Mouse (Mus musculus) kidney, postnatal 0 days (tissue): Measurements from ENCODE around the gene Vmn1r200. TPM values are rescaled to one million over a fixed set of nuclear protein-coding genes. Genes with fewer than 3 reads are reported as not detected.
"Not testable (repeated sequence)": the region's sequence is repeated elsewhere in the genome, so short reads cannot be mapped to it uniquely, and the experiment has no call there.

Source experiments
- ATAC-seq: fragments of 200-750 bp; cut with Nextera tagmentation; replicated peaks from 2 replicates; pipeline ENCODE4 v1.8.0; 2017; ENCODE audit warnings: low read depth, moderate number of reproducible peaks, moderate TSS enrichment, moderate library complexity; ENCODE audit not compliant: low FRiP score
- DNase-seq: peaks from one replicate; pipeline ENCODE4 v3.0.0-alpha.2; 2016; ENCODE audit warnings: low spot score
- H3K27ac ChIP-seq: fragments of 300-500 bp; sonication (generic); 2 replicates; pipeline ENCODE4 v1.5.1; 2014; ENCODE audit warnings: mild to moderate bottlenecking
- H3K27me3 ChIP-seq: fragments of 300-500 bp; sonication (generic); 2 replicates; pipeline ENCODE4 v1.6.1; 2014; ENCODE audit warnings: low read length, mixed read lengths; ENCODE audit not compliant: insufficient read depth
- H3K36me3 ChIP-seq: fragments of 300-500 bp; sonication (generic); 2 replicates; pipeline ENCODE4 v1.6.1; 2014; ENCODE audit warnings: low read length, mixed read lengths; ENCODE audit not compliant: insufficient read depth
- H3K4me1 ChIP-seq: fragments of 300-500 bp; sonication (generic); replicated peaks from 2 replicates; pipeline ENCODE4 v1.6.1; 2014; ENCODE audit warnings: antibody characterized with exemption, low read length, mixed read lengths; ENCODE audit not compliant: insufficient read depth
- H3K4me2 ChIP-seq: fragments of 300-500 bp; sonication (generic); 2 replicates; pipeline ENCODE4 v1.6.1; 2014; ENCODE audit warnings: mild to moderate bottlenecking, low read length, moderate library complexity, mixed read lengths
- H3K4me3 ChIP-seq: fragments of 300-500 bp; sonication (generic); replicated peaks from 2 replicates; pipeline ENCODE4 v1.5.1; 2014; ENCODE audit warnings: low read depth, low read length
- H3K9ac ChIP-seq: fragments of 300-500 bp; sonication (generic); 2 replicates; pipeline ENCODE4 v1.6.1; 2014; ENCODE audit warnings: low read depth, low read length
- H3K9me3 ChIP-seq: fragments of 300-500 bp; sonication (generic); replicated peaks from 2 replicates; pipeline ENCODE4 v1.6.1; 2016; ENCODE audit warnings: low read length, inconsistent platforms, mixed read lengths
- CTCF ChIP-seq: IDR thresholded peaks from 2 replicates; pipeline ENCODE4 v1.5.1; 2016; ENCODE audit warnings: antibody characterized with exemption, low read depth, mild to moderate bottlenecking, moderate library complexity
- WGBS: fragments of 180-500 bp; shearing (Covaris S2); extraction: QIAGEN DNeasy Blood & Tissue Kit; methylation state at CpG from one replicate; pipeline ENCODE4 v1.1.7; 2014; 5-methylcytosine and 5-hydroxymethylcytosine counted together
- polyA plus RNA-seq: library from polyadenylated mRNA; unstranded; fragments of >200 nt; fragmentation: Nextera tagmentation; extraction: Ambion mirVana; gene quantifications from 2 replicates; pipeline ENCODE4 v1.2.1, GENCODE M21; 2015

Vmn1r200 gene
- not detected in 2 replicates for polyA plus RNA-seq

DNA sequence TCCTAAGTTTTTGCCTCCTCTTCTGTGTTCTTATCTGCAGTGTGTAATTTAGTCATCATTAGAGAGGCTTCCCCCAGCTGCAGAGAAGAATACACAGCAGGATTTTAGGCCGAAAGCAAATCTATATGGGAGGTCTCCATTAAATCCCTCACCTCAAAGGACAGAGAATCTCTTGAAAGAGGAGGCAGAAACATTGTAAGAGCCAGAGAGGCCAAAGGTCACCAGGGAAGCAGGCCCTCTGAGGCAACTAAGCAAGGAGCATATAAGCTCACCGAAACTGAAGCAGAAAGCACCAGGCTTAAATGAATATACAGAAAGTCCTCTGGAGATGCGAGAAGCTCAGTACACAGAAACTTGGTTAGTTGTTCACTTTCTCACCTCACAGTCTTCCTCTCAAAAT, at the start of gene Vmn1r200:
Gene Vmn1r200 (plus strand): TSS at position 301 of the 400 bp plus-strand sequence.
- no peaks in the 10 kb centered on the region for H3K36me3 ChIP-seq
- no peak within 1 kb of the TSS for H3K27ac ChIP-seq
- ATAC-seq (no peak), DNase-seq (no peak)
- H3K4me3 ChIP-seq: no peak within 1 kb of the TSS
- no peak for TF ChIP-seq CTCF
- H3K4me1 ChIP-seq: no peaks in the 10 kb centered on the region
- WGBS: 64% methylated on average over 3 of the region's 3 CpGs
- H3K4me2 ChIP-seq: no peak within 1 kb of the TSS
- no peak within 1 kb of the TSS for H3K9ac ChIP-seq
- H3K9me3 ChIP-seq: no peaks in the 10 kb centered on the region
- no peaks in the 10 kb centered on the region for H3K27me3 ChIP-seq

GRCm38 (mm10) chr13:22350064-22350463, 40.1 kb upstream of the Vmn1r200 start, which contains the start of gene Vmn1r198:
TSS of gene Vmn1r198 (plus strand) at chr13:22350364.
- DNase-seq (no peak), ATAC-seq (no peak)
- Histone ChIP-seq H3K4me2 (no peak within 1 kb of the TSS), H3K27me3 (no peaks in the 10 kb centered on the region), H3K36me3 (no peaks in the 10 kb centered on the region), H3K4me3 (no peak within 1 kb of the TSS), H3K9me3 (no peaks in the 10 kb centered on the region), H3K9ac (no peak within 1 kb of the TSS), H3K4me1 (no peaks in the 10 kb centered on the region), H3K27ac (no peak within 1 kb of the TSS)
- no peak for TF ChIP-seq CTCF
- WGBS: 35% methylated on average over 1 of the region's 1 CpGs

DNA sequence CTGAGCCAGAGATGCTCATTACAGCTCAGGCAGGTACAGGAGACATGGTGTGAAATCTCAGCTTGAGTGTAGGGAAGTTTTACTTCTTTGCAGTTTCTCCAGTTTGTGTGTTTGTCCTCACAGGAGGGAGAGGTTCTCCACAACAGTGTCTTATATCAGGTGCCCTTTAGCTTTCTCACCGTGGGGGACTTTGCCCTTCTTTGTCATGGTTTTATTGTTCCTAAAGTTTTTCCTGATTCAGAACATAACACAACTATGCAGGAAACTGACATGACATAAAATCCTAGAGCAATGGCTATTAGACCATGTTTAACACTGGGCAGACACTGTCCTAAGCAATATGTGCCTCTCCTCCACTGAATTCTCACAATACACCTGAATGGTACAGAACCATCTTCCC, 39.4 kb upstream of the Vmn1r200 start:
- ATAC-seq: no peak
- no peak overlapping the region for H3K4me2 ChIP-seq

DNA sequence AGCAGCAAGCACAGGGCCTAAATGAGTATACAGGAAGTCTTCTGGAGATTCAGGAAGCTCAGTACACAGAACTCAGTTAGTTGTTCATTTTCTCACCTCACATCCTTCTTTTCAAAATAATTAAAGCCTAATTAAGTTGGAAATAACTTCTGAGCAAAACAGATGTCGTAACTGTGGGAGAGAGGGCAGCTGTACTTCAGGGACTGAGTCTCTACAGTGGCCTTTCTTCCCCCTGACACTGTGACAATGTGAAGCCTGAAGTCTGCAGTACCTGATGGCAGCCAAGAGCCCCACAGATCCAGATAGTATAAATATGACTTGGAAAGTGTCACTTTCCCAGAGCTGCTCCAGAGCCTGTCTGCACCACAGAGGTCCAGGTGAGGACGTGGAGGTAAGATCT, 10.7 kb upstream of the Vmn1r200 start, which contains the start of gene Vmn1r199:
Gene Vmn1r199 (plus strand): TSS at position 301 of the 400 bp plus-strand sequence.
- no peak within 1 kb of the TSS for H3K9ac ChIP-seq
- no peak for DNase-seq
- 84% methylated on average over 2 of the region's 2 CpGs for WGBS
- no peaks in the 10 kb centered on the region for H3K4me1 ChIP-seq
- H3K4me2 ChIP-seq: no peak within 1 kb of the TSS
- H3K9me3 ChIP-seq: no peaks in the 10 kb centered on the region
- no peaks in the 10 kb centered on the region for H3K36me3 ChIP-seq
- H3K27me3 ChIP-seq: no peaks in the 10 kb centered on the region
- H3K4me3 ChIP-seq: no peak within 1 kb of the TSS
- no peak for ATAC-seq
- H3K27ac ChIP-seq: no peak within 1 kb of the TSS
- TF ChIP-seq CTCF: no peak

More for the DNA sequence above, 39.4 kb upstream of the Vmn1r200 start:
- no peaks in the 10 kb centered on the region for H3K4me1 ChIP-seq
- DNase-seq: no peak
- no peak overlapping the region for H3K4me3 ChIP-seq
- no peak overlapping the region for H3K27ac ChIP-seq
- no peaks in the 10 kb centered on the region for H3K9me3 ChIP-seq
- no peaks in the 10 kb centered on the region for H3K27me3 ChIP-seq
- H3K9ac ChIP-seq: no peak overlapping the region
- H3K36me3 ChIP-seq: no peaks in the 10 kb centered on the region
- WGBS: 59% methylated on average over 1 of the region's 1 CpGs
- no peak for TF ChIP-seq CTCF

GRCm38 (mm10) chr13:22381128-22381527, 9.0 kb upstream of the Vmn1r200 start:
- ATAC-seq, H3K27ac ChIP-seq, H3K9me3 ChIP-seq, H3K36me3 ChIP-seq, H3K9ac ChIP-seq, H3K4me3 ChIP-seq, H3K27me3 ChIP-seq, H3K4me1 ChIP-seq, H3K4me2 ChIP-seq: not testable (repeated sequence)
- DNase-seq: peak; percentile 56
- WGBS: 50% methylated on average over 3 of the region's 3 CpGs

- H3K9me3 ChIP-seq: no peaks in the 10 kb centered on the region
- no peak overlapping the region for H3K4me2 ChIP-seq
- no peak for TF ChIP-seq CTCF
- 82% methylated on average over 3 of the region's 3 CpGs for WGBS
- H3K9ac ChIP-seq: no peak overlapping the region
- no peak overlapping the region for H3K4me3 ChIP-seq
- ATAC-seq (no peak), DNase-seq (no peak)
- no peaks in the 10 kb centered on the region for H3K27me3 ChIP-seq
- H3K36me3 ChIP-seq: no peaks in the 10 kb centered on the region
- H3K27ac ChIP-seq: no peak overlapping the region
- H3K4me1 ChIP-seq: no peaks in the 10 kb centered on the region
Observed at GRCm38 (mm10) chr13:22383401-22383800, 6.8 kb upstream of the Vmn1r200 start.

GRCm38 (mm10) chr13:22387050-22387449, 3.1 kb upstream of the Vmn1r200 start:
- no peak for TF ChIP-seq CTCF
- Histone ChIP-seq H3K4me3 (no peak overlapping the region), H3K27ac (no peak overlapping the region), H3K27me3 (no peaks in the 10 kb centered on the region), H3K9ac (no peak overlapping the region), H3K4me2 (no peak overlapping the region), H3K9me3 (no peaks in the 10 kb centered on the region), H3K36me3 (no peaks in the 10 kb centered on the region), H3K4me1 (no peaks in the 10 kb centered on the region)
- no peak for ATAC-seq
- no peak for DNase-seq
- WGBS: 89% methylated on average over 1 of the region's 1 CpGs
